Mouse (Mus musculus) cerebellum, postnatal 14 days (tissue): ENCODE results near the gene L1cam.

Experiments used
- DNase-seq, 2 experiments: peaks; one replicate each; pipeline ENCODE4 v3.0.0; 2021; ENCODE audit warnings: mixed read lengths in 2 of 2

L1cam gene

GRCm38 (mm10) chrX:73895719-73896118 is at the start of gene L1cam:
Gene L1cam (minus strand): TSS chrX:73896105.
- peak; percentile 68 to 75 for DNase-seq

GRCm38 (mm10) chrX:73942294-73942693 is 46.4 kb upstream of the L1cam start:
- DNase-seq = no peak

- no peak for DNase-seq
Observed at GRCm38 (mm10) chrX:73941860-73942259, 46.0 kb upstream of the L1cam start.

- DNase-seq = no peak
Observed at GRCm38 (mm10) chrX:73931871-73932270, 36.0 kb upstream of the L1cam start.

GRCm38 (mm10) chrX:73930402-73931062 is 34.6 kb upstream of the L1cam start, which contains the start of gene Renbp:
Gene Renbp (minus strand): TSS chrX:73930850.
- DNase-seq = no peak

- peak in 1 of 2 experiments; percentile 21 for DNase-seq
Observed at GRCm38 (mm10) chrX:73922550-73922882, 26.6 kb upstream of the L1cam start.

GRCm38 (mm10) chrX:73921823-73922549 is 26.1 kb upstream of the L1cam start, which contains the start of the genes Arhgap4 and Naa10:
Gene Arhgap4 (minus strand): TSS chrX:73921870.
Gene Naa10 (minus strand): TSS chrX:73921944.
- peak; percentile 94 to 97 for DNase-seq

- peak in 1 of 2 experiments; percentile 27 for DNase-seq
Observed at GRCm38 (mm10) chrX:73921285-73921822, 25.4 kb upstream of the L1cam start.

GRCm38 (mm10) chrX:73918631-73919030 is 22.7 kb upstream of the L1cam start:
- DNase-seq = no peak

- DNase-seq = no peak
Observed at GRCm38 (mm10) chrX:73916945-73917344, 21.0 kb upstream of the L1cam start.

- DNase-seq = peak; percentile 87 to 88
Observed at GRCm38 (mm10) chrX:73914827-73915703, 19.2 kb upstream of the L1cam start.

GRCm38 (mm10) chrX:73911588-73911987 is 15.7 kb upstream of the L1cam start:
- DNase-seq = no peak

- DNase-seq = no peak
Observed at GRCm38 (mm10) chrX:73911156-73911555, 15.3 kb upstream of the L1cam start.

- DNase-seq = no peak
Observed at GRCm38 (mm10) chrX:73910451-73910850, 14.5 kb upstream of the L1cam start.

- DNase-seq = no peak
Observed at GRCm38 (mm10) chrX:73910049-73910448, 14.1 kb upstream of the L1cam start.

GRCm38 (mm10) chrX:73897959-73898358 is 2.1 kb upstream of the L1cam start:
- no peak for DNase-seq

- DNase-seq = peak; percentile 86 to 88
Observed at GRCm38 (mm10) chrX:73892833-73893232, 3.1 kb downstream of the L1cam start.

GRCm38 (mm10) chrX:73891551-73892152 is 4.3 kb downstream of the L1cam start, which contains the start of gene Avpr2:
Gene Avpr2 (plus strand): TSS chrX:73892102.
- no peak for DNase-seq

- DNase-seq = no peak
Observed at GRCm38 (mm10) chrX:73881463-73881862, 14.4 kb downstream of the L1cam start.

GRCm38 (mm10) chrX:73881036-73881427 is 14.9 kb downstream of the L1cam start:
- DNase-seq = peak in 1 of 2 experiments; percentile 23

GRCm38 (mm10) chrX:73880194-73881035 is 15.5 kb downstream of the L1cam start:
- peak; percentile 71 to 75 for DNase-seq
